Mouse (Mus musculus) regulatory T cell (primary cell): ENCODE results near the gene Itga9.

ENCODE experiments used
- in situ Hi-C: fragments of 300-600 bp; cut with MboI, MseI; formaldehyde crosslinking; loops from one replicate; pipeline ENCODE4 v1.15.1; 2025; ENCODE audit warnings: high pct_unique_total_duplicates

Itga9 gene

GRCm38 (mm10) chr9:118726550-118726949 is 120.1 kb downstream of the Itga9 start:
- in situ Hi-C loops: no loop called here

GRCm38 (mm10) chr9:118728296-118728695 is 121.8 kb downstream of the Itga9 start:
- in situ Hi-C loops: no loop called here

- in situ Hi-C loops: no loop called here
Observed at GRCm38 (mm10) chr9:118728987-118729386, 122.5 kb downstream of the Itga9 start.

GRCm38 (mm10) chr9:118730172-118730571 is 123.7 kb downstream of the Itga9 start:
- in situ Hi-C loops: no loop called here

GRCm38 (mm10) chr9:118730871-118731390 is 124.4 kb downstream of the Itga9 start:
- in situ Hi-C loops: no loop called here

- in situ Hi-C loops: no loop called here
Observed at GRCm38 (mm10) chr9:118731650-118732049, 125.2 kb downstream of the Itga9 start.

GRCm38 (mm10) chr9:118733601-118734000 is 127.1 kb downstream of the Itga9 start:
- in situ Hi-C loops: no loop called here

- in situ Hi-C loops: no loop called here
Observed at GRCm38 (mm10) chr9:118737124-118737523, 130.6 kb downstream of the Itga9 start.

GRCm38 (mm10) chr9:118737601-118738137 is 131.2 kb downstream of the Itga9 start:
- in situ Hi-C loops: no loop called here

- in situ Hi-C loops: no loop called here
Observed at GRCm38 (mm10) chr9:118738311-118738710, 131.8 kb downstream of the Itga9 start.

GRCm38 (mm10) chr9:118739071-118739470 is 132.6 kb downstream of the Itga9 start:
- in situ Hi-C loops: no loop called here

- in situ Hi-C loops: no loop called here
Observed at GRCm38 (mm10) chr9:118739659-118740058, 133.2 kb downstream of the Itga9 start.

- in situ Hi-C loops: no loop called here
Observed at GRCm38 (mm10) chr9:118741268-118741667, 134.8 kb downstream of the Itga9 start.

- in situ Hi-C loops: no loop called here
Observed at GRCm38 (mm10) chr9:118749335-118749949, 143.0 kb downstream of the Itga9 start.

GRCm38 (mm10) chr9:118750828-118751227 is 144.3 kb downstream of the Itga9 start:
- in situ Hi-C loops: no loop called here

GRCm38 (mm10) chr9:118752376-118752775 is 145.9 kb downstream of the Itga9 start:
- in situ Hi-C loops: no loop called here

GRCm38 (mm10) chr9:118759462-118759861 is 153.0 kb downstream of the Itga9 start:
- in situ Hi-C loops: no loop called here

- in situ Hi-C loops: no loop called here
Observed at GRCm38 (mm10) chr9:118761953-118762590, 155.6 kb downstream of the Itga9 start.

- in situ Hi-C loops: no loop called here
Observed at GRCm38 (mm10) chr9:118762759-118763158, 156.3 kb downstream of the Itga9 start.

GRCm38 (mm10) chr9:118763203-118763602 is 156.7 kb downstream of the Itga9 start:
- in situ Hi-C loops: no loop called here

- in situ Hi-C loops: no loop called here
Observed at GRCm38 (mm10) chr9:118763646-118764045, 157.2 kb downstream of the Itga9 start.

- in situ Hi-C loops: no loop called here
Observed at GRCm38 (mm10) chr9:118765059-118765458, 158.6 kb downstream of the Itga9 start.

GRCm38 (mm10) chr9:118767008-118767407 is 160.5 kb downstream of the Itga9 start:
- in situ Hi-C loops: no loop called here
